Mouse (Mus musculus) brain, embryonic 14.5 days (tissue): Measurements from ENCODE around the gene Mfap4. TPM values are rescaled to one million over a fixed set of nuclear protein-coding genes. Genes with fewer than 3 reads are reported as not detected.

ENCODE experiments used
- DNase-seq: peaks from one replicate; pipeline ENCODE4 v3.0.0-alpha.2; 2011; ENCODE audit warnings: low read depth
- CTCF ChIP-seq: fragments of 200-500 bp; IDR thresholded peaks from 2 replicates; pipeline ENCODE4 v1.5.1; 2012; ENCODE audit warnings: inconsistent platforms, mild to moderate bottlenecking, moderate library complexity, borderline replicate concordance; ENCODE audit not compliant: insufficient read depth, insufficient read length; ENCODE audit errors: extremely low read depth
- POLR2A ChIP-seq: fragments of 200-500 bp; IDR thresholded peaks from 2 replicates; pipeline ENCODE4 v1.6.1; 2012; ENCODE audit warnings: mild to moderate bottlenecking, inconsistent platforms, borderline replicate concordance; ENCODE audit not compliant: poor library complexity, insufficient read depth, insufficient read length, severe bottlenecking; ENCODE audit errors: extremely low read depth
- polyA plus RNA-seq: library from polyadenylated mRNA; depleted of rRNA; stranded (reverse); fragments of >200 nt; gene quantifications from 2 replicates; pipeline ENCODE4 v1.2.3, GENCODE M21; 2012; rRNA removed

Mfap4 gene
- polyA plus RNA-seq, result 89.5 and 119 TPM in 2 replicates

- TF ChIP-seq POLR2A, result no peak
- TF ChIP-seq CTCF, result no peak
- DNase-seq, result peak; percentile 95
Measured at GRCm38 (mm10) chr11:61484613-61485540, at the start of gene Mfap4. Gene Mfap4 (plus strand): TSS chr11:61485431.

GRCm38 (mm10) chr11:61436298-61436697, 48.9 kb upstream of the Mfap4 start:
- no peak for DNase-seq
- TF ChIP-seq POLR2A, result no peak
- TF ChIP-seq CTCF, result no peak

- no peak for DNase-seq
- TF ChIP-seq CTCF, result no peak
- no peak for TF ChIP-seq POLR2A
Measured at GRCm38 (mm10) chr11:61439170-61439569, 46.1 kb upstream of the Mfap4 start.

GRCm38 (mm10) chr11:61440416-61440815, 44.8 kb upstream of the Mfap4 start:
- TF ChIP-seq POLR2A, result no peak
- no peak for TF ChIP-seq CTCF
- DNase-seq, result no peak

- no peak for TF ChIP-seq CTCF
- TF ChIP-seq POLR2A, result no peak
- no peak for DNase-seq
Measured at GRCm38 (mm10) chr11:61441670-61442069, 43.6 kb upstream of the Mfap4 start.

GRCm38 (mm10) chr11:61443807-61444206, 41.4 kb upstream of the Mfap4 start:
- no peak for DNase-seq
- TF ChIP-seq CTCF (no peak), POLR2A (no peak)

GRCm38 (mm10) chr11:61447296-61447695, 37.9 kb upstream of the Mfap4 start:
- TF ChIP-seq CTCF (no peak), POLR2A (no peak)
- DNase-seq, result no peak

GRCm38 (mm10) chr11:61448041-61448440, 37.2 kb upstream of the Mfap4 start:
- DNase-seq, result peak; percentile 46
- TF ChIP-seq POLR2A, result no peak
- TF ChIP-seq CTCF, result no peak

- TF ChIP-seq POLR2A, result no peak
- no peak for TF ChIP-seq CTCF
- DNase-seq, result peak; percentile 86
Measured at GRCm38 (mm10) chr11:61448599-61449225, 36.5 kb upstream of the Mfap4 start.

- no peak for DNase-seq
- TF ChIP-seq CTCF (peak; percentile 10; the same call in 1 of the 2 replicates), POLR2A (no peak)
Measured at GRCm38 (mm10) chr11:61449499-61450292, 35.5 kb upstream of the Mfap4 start.

GRCm38 (mm10) chr11:61464071-61464470, 21.2 kb upstream of the Mfap4 start:
- TF ChIP-seq POLR2A (no peak), CTCF (no peak)
- DNase-seq, result no peak

GRCm38 (mm10) chr11:61465422-61465821, 19.8 kb upstream of the Mfap4 start:
- TF ChIP-seq CTCF, result no peak
- TF ChIP-seq POLR2A, result no peak
- DNase-seq, result no peak

GRCm38 (mm10) chr11:61468534-61468933, 16.7 kb upstream of the Mfap4 start:
- DNase-seq, result no peak
- no peak for TF ChIP-seq CTCF
- TF ChIP-seq POLR2A, result no peak
